Mouse (Mus musculus) spleen, adult 2 months (tissue): Measurements from ENCODE around the gene Rhcg. TPM values are rescaled to one million over a fixed set of nuclear protein-coding genes. Genes with fewer than 3 reads are reported as not detected.

Experiments used
- DNase-seq, 2 experiments: peaks; one replicate each; pipeline versions ENCODE4 v3.0.0 to v3.0.0-alpha.2; 2012 to 2021; ENCODE audit warnings: low spot score in 2 of 2, low read depth in 1 of 2
- H3K27ac ChIP-seq: fragments of 200-500 bp; 2 replicates; pipeline ENCODE4 v1.5.1; 2012; ENCODE audit warnings: low read length, inconsistent platforms; ENCODE audit not compliant: insufficient read depth
- H3K27me3 ChIP-seq: fragments of 200-500 bp; 2 replicates; pipeline ENCODE4 v1.6.1; 2012; ENCODE audit warnings: mild to moderate bottlenecking, moderate library complexity, low read length, inconsistent platforms; ENCODE audit not compliant: control insufficient read depth, insufficient read depth
- H3K36me3 ChIP-seq: fragments of 200-500 bp; 2 replicates; pipeline ENCODE4 v1.6.1; 2012; ENCODE audit warnings: mild to moderate bottlenecking, low read length, inconsistent platforms; ENCODE audit not compliant: control insufficient read depth, insufficient read depth
- H3K4me1 ChIP-seq: fragments of 200-500 bp; 2 replicates; pipeline ENCODE4 v1.6.1; 2011; ENCODE audit warnings: inconsistent platforms; ENCODE audit not compliant: control insufficient read depth, insufficient read depth, insufficient read length
- H3K4me3 ChIP-seq: fragments of 200-500 bp; 2 replicates; pipeline ENCODE4 v1.5.1; 2011; ENCODE audit warnings: mild to moderate bottlenecking, inconsistent platforms; ENCODE audit not compliant: insufficient read depth, insufficient read length; ENCODE audit errors: extremely low read depth
- CTCF ChIP-seq: fragments of 200-500 bp; IDR thresholded peaks from 2 replicates; pipeline ENCODE4 v1.5.1; 2011; ENCODE audit warnings: mild to moderate bottlenecking, inconsistent platforms; ENCODE audit not compliant: insufficient read depth, insufficient read length, insufficient replicate concordance; ENCODE audit errors: extremely low read depth
- POLR2A ChIP-seq: fragments of 200-500 bp; IDR thresholded peaks from 2 replicates; pipeline ENCODE4 v1.6.1; 2011; ENCODE audit warnings: low read depth, low read length, inconsistent platforms
- WGBS: fragments of 180-500 bp; shearing (Covaris S2); methylation state at CpG from one replicate; pipeline ENCODE4 v1.1.7; 2018; 5-methylcytosine and 5-hydroxymethylcytosine counted together
- polyA plus RNA-seq: library from polyadenylated mRNA; depleted of rRNA; stranded (reverse); fragments of >200 nt; gene quantifications from 2 replicates; pipeline ENCODE4 v1.2.3, GENCODE M21; 2012

Rhcg gene
- polyA plus RNA-seq, 1 experiment: 0.07 TPM

DNA sequence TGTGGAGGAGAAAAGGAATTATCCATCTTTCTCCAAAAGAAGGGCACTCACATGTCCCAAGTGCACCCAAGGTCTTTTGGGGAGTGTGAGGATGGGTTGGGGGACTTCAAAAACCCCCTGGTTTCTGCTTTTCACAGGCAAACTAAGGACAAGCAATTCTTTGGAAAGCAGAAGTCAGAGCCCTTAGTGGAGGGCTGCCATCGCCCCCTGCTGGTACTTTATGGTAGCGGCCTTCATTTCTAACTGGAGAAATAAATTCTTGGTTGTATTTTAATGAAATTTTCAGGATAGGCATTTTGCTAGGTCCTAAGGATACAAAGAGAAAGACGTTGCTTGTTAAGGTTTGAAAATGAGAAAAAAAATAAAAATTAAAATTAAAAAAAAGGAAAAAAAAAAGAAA is 31.5 kb upstream of the Rhcg start:
- peak in 1 of 2 experiments; percentile 17 for DNase-seq
- H3K4me3 ChIP-seq: no peak overlapping the region
- H3K27me3 ChIP-seq: no peaks in the 10 kb centered on the region
- H3K36me3 ChIP-seq: no peaks in the 10 kb centered on the region
- no peak overlapping the region for H3K27ac ChIP-seq
- WGBS: 2% methylated on average over 3 of the region's 3 CpGs
- peak; percentile 37; the same call in 1 of the 2 replicates for TF ChIP-seq CTCF
- TF ChIP-seq POLR2A: no peak
- H3K4me1 ChIP-seq: no peaks in the 10 kb centered on the region

DNA sequence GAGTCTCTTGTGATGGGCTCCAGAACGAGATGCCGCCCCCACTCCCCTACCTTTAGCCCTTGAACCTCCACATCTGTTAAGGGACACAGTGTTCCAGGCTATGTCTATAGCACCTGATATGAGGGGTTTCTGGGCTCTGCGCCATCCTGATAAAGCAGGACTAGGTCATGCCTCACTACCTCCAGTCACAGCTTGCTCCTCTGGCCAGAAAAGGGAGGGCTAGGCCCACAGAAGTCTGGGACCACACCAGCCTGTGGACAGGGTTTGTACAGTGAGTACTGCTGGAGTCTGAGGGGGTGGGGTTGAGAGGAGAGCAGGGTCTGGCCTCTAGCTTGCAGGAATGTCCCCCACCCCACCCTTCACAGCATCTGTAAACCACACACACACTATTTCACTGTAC is 29.8 kb upstream of the Rhcg start:
- Histone ChIP-seq H3K4me3 (no peak overlapping the region), H3K36me3 (no peaks in the 10 kb centered on the region), H3K27me3 (no peaks in the 10 kb centered on the region), H3K4me1 (no peaks in the 10 kb centered on the region), H3K27ac (no peak overlapping the region)
- 90% methylated on average over 3 of the region's 3 CpGs for WGBS
- DNase-seq: no peak
- TF ChIP-seq POLR2A (no peak), CTCF (no peak)

DNA sequence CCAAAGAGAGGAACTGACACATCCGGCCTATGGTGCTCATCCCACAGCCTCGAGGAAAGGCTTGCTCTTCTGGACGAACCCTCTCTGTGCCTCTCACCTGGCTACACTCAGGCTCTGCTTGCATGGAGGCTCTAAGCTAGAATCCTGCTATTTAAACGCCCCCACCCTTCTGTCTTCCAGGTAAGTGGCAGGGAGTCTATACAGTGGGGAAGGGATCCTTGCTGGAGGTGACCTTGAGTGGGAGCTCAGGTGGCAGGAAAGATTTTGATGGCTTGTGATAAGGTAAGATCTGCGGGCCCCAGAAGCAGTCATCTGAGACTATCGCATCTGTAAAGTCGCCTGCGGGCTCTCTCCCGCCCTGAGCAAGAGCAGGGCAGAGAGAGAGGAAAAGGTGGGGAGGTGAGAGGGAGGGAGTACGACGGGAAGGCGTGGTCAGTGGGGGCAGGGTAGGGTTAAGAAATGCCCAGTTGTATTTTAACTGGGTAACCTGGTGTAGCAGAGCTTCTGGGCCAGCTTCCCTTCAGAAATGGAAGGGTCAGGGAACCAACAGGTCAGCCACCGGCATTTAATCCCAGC is 14.4 kb upstream of the Rhcg start:
- no peaks in the 10 kb centered on the region for H3K4me1 ChIP-seq
- 0 out of 2 replicates have a peak, but pooled peaks cover 1% of the 10 kb centered on the region for H3K27me3 ChIP-seq
- no peak for DNase-seq
- 33% methylated on average over 13 of the region's 13 CpGs for WGBS
- H3K4me3 ChIP-seq: no peak overlapping the region
- H3K27ac ChIP-seq: no peak overlapping the region
- TF ChIP-seq CTCF (no peak), POLR2A (no peak)
- H3K36me3 ChIP-seq: no peaks in the 10 kb centered on the region

DNA sequence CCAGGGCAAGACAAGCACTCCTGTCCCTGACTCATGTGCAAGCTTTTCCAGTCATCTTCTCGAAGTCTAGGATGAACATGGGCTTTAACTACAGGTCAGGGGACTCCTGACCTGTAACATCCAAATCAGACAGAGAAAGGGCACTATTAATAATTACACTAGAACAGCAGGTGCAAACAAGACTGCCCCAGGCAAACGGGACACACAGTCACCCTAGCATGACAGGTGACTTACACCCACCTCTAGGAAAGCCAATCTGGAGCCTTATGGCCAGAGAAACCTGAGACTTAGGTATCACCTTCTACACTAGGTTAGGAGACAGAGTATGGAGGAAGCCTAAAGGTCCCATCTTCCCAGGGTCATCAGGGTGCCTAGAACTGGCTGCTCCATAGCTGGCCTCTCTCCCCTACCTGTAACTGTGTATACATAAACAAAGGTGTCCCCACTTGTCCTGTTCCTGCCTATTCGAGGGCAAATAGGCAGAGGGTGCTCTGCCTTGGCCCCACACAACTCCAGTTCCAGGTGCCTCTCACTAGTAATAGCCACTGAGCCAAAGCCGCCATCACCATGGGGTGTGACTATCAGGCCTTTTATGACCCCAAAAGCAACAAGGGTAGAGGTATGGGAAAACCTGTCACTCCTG is 10.9 kb upstream of the Rhcg start:
- Histone ChIP-seq H3K36me3 (no peaks in the 10 kb centered on the region), H3K27me3 (0 out of 2 replicates have a peak, but pooled peaks cover 1% of the 10 kb centered on the region), H3K27ac (no peak overlapping the region), H3K4me1 (no peaks in the 10 kb centered on the region), H3K4me3 (no peak overlapping the region)
- DNase-seq: no peak
- 62% methylated on average over 4 of the region's 4 CpGs for WGBS
- no peak for TF ChIP-seq CTCF
- no peak for TF ChIP-seq POLR2A

DNA sequence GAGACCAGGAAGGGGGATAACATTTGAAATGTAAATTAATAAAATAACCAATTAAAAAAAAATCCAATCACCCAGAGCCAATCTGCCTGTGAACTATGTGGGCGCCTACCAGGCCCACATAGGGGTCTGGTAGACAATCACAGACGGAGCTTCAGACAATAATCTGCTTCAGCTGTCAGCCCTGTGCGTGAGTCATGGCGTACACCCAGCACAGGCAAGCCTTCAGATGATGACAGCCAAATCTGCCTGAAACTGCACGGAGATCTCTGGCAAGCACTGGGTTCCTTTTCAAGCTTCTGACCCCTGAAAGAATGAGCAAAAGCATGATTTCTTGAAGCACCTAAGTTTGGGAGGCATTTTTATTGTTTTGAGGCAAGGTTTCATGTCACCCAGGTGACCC is 8.7 kb upstream of the Rhcg start:
- no peak for TF ChIP-seq POLR2A
- no peak for TF ChIP-seq CTCF
- DNase-seq: no peak
- Histone ChIP-seq H3K4me3 (no peak overlapping the region), H3K27ac (no peak overlapping the region), H3K36me3 (no peaks in the 10 kb centered on the region), H3K4me1 (no peaks in the 10 kb centered on the region), H3K27me3 (no peaks in the 10 kb centered on the region)
- 86% methylated on average over 5 of the region's 5 CpGs for WGBS

DNA sequence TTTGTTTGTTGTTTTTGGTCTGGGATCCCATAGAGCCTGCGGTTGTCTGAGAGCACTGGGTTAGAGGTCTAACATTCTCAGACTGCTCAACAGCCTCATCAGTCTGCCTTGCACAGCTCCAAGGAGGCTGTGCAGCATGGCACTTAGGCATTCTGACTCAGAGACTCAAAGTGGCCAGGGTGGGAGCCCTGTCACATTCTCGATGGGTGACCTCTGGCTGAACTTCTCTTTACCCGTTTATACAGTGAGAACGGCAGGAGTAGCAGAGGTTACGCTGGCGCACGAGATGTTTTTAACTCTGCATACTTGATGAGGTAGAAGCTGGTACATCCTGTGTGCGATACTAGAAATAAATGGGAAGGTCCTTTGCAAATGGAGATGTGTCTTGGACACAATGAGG is 5.6 kb upstream of the Rhcg start:
- H3K27me3 ChIP-seq: no peaks in the 10 kb centered on the region
- 37% methylated on average over 8 of the region's 8 CpGs for WGBS
- no peak overlapping the region for H3K4me3 ChIP-seq
- DNase-seq: no peak
- H3K27ac ChIP-seq: no peak overlapping the region
- H3K36me3 ChIP-seq: no peaks in the 10 kb centered on the region
- H3K4me1 ChIP-seq: no peaks in the 10 kb centered on the region
- TF ChIP-seq POLR2A: no peak
- TF ChIP-seq CTCF: no peak

DNA sequence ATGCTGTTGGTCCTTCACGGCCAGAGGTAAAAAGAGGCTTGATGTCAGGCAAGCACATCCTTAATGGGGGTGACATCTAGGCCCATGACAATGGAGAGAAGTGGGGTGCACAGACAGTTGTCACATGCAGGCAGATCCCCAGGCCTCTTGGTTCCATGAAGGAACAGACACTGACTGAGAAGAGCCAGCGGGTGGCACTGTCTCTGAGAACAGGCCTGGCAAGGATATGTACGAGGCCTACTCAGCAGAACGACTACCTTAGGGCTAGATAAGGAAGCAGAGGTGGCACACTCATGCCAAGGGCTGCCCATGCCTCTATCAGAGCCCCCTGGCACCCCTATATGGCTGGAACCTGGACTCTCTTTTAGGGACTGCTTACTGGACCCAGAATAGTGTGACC is 2.0 kb upstream of the Rhcg start:
- TF ChIP-seq CTCF (no peak), POLR2A (no peak)
- no peaks in the 10 kb centered on the region for H3K4me1 ChIP-seq
- H3K27me3 ChIP-seq: no peaks in the 10 kb centered on the region; the same call in 1 of the 2 replicates
- 53% methylated on average over 4 of the region's 4 CpGs for WGBS
- no peaks in the 10 kb centered on the region for H3K36me3 ChIP-seq
- no peak overlapping the region for H3K4me3 ChIP-seq
- no peak overlapping the region for H3K27ac ChIP-seq
- DNase-seq: no peak

DNA sequence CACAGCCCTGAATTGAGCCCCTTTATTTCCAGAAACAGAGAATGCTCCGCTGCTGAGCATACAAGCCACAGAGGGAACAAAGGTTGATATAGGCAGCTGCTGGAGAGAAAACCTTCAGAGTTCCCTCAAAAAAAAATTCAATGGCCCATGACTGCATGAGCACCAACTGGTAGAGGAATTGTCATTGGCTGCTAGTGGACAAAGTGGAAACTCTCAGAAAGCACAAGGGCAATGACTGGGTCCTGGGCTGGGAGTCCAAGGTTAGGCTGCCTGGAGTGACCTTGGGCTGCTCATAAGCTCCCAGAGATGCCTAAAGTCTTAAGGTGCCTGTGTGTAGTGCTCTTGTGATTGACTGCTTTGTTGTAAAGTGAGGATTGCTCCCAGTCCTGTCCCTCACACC is 1.5 kb downstream of the Rhcg start:
- Histone ChIP-seq H3K4me1 (no peaks in the 10 kb centered on the region), H3K27me3 (no peaks in the 10 kb centered on the region; the same call in 1 of the 2 replicates), H3K27ac (no peak overlapping the region), H3K36me3 (no peaks in the 10 kb centered on the region), H3K4me3 (no peak overlapping the region)
- DNase-seq: no peak
- WGBS: 75% methylated on average over 1 of the region's 1 CpGs
- TF ChIP-seq CTCF (no peak), POLR2A (no peak)
